Mouse (Mus musculus) retina, adult 2 months (tissue): ENCODE data around the gene 1700015F17Rik.

ENCODE experiments used
- DNase-seq: peaks from one replicate; pipeline ENCODE4 v3.0.0-alpha.2; 2012; ENCODE audit warnings: low read depth, low spot score

1700015F17Rik gene

GRCm38 (mm10) chr5:5479043-5479442, at the start of gene 1700015F17Rik:
1700015F17Rik (minus strand) TSS chr5:5479143.
- DNase-seq, result no peak

GRCm38 (mm10) chr5:5515411-5515810, 36.5 kb upstream of the 1700015F17Rik start:
- no peak for DNase-seq

DNA sequence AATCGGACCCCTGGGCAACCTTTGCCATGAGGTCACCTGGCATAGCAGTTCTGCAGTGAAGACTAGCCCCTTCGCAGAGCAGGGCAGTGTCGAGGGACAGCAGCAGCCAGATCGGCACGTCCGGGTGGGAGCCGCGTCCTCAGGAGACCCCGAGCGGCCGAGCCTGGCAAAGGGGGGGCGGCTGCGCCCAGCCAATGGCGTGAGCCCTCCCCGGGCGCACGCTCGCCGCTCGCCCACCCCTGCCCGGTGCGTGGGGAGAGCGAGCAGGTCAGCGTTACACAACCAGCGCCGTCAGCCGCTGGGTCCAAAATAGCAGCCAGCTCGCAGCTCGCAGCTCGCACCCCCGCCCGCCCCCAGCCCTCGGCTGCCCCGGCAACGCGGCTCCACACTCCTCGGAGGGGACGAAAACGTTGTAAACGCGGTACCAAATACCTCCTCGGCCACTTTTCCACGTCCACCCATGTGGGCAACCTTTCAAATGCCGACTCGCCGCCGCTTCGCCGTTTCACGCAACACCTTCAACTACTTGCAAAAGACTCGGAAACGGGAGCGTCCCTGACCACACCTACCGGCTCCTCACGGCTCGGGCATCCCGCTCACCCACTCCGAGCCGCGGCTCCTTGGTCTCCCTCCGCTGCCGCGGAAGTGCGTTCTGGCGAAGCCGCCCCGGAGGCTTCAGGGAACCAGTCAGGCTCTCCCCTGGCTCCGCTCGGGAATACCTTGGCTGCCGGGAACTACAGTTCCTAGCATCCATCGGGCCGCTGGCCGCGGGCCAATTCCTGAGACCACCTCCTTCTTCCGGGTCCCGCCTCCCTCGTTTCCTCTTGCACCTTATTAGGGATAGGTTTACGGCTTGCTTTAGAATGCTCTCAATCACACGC, 35.5 kb upstream of the 1700015F17Rik start, which contains the start of gene Cldn12:
Gene Cldn12, minus strand, starts transcription at position 763 of the 881 bp plus-strand sequence.
- peak; percentile 93 for DNase-seq

- no peak for DNase-seq
These were observed 32.5 kb upstream of the 1700015F17Rik start for GRCm38 (mm10) chr5:5511401-5511800.

DNA sequence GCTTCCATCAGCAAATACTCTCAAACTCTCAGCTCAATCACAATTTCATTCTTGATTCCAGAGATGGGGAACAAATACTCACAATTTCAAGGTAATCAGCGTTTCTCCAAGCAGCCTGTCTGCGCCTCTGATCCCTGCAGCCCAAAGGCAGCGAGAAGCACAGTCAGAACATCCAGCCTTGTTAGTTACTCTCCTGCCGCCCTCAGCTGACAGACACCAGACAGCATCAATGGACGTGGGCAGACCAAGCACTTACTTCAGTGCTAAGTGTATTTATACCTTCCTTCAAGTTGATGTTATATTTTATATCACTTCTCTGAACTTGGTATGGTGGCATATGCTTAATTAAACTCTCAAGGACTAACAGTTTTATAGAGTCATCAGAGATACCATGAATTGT, 32.0 kb upstream of the 1700015F17Rik start:
- DNase-seq, result no peak

DNA sequence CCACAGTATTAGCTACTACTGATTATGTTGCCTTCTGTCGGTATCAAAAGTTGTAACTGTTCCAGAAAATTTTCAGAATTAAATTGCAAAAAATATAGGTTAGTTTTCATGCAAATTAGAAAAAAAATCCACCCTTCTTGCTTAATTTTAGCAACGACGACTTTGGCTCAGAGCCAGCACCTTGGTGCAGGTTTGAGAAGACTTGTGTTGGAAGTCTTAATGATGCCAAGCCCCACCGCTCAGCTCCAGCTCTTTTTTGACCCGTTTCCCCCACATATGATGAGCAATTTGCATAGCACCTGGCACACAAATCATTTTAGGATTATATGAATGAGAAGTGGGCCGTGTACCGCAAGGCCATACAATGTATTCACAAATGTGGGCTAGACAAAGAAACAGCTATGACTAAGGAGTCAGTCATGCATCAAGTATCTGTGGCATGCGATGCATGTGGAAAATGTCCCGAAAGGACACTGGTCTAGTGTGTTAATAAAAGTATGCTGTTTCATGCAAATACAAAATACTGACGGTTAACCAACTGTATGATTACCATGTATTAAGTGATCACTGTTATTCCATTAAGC, 31.5 kb upstream of the 1700015F17Rik start:
- DNase-seq, result no peak

DNA sequence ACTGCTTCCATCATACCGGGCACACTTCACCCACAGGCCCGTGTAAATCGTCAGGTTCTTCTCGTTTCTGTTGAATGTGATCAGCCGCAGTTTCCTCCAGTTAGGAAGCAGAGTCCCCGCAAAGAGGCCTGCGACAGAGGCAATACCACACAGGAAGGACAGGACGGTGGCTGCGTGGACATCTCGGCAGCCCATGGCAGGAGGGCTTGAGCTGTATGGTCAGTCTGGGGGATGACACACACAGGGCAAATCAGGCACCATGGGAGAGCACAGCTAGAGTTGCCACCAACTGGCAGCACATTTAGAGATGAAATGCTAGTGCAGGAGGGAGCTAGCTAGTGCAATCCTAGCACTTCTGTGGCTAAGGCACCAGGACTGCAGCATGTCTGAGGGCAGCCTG, 29.3 kb upstream of the 1700015F17Rik start:
- DNase-seq, result no peak

DNA sequence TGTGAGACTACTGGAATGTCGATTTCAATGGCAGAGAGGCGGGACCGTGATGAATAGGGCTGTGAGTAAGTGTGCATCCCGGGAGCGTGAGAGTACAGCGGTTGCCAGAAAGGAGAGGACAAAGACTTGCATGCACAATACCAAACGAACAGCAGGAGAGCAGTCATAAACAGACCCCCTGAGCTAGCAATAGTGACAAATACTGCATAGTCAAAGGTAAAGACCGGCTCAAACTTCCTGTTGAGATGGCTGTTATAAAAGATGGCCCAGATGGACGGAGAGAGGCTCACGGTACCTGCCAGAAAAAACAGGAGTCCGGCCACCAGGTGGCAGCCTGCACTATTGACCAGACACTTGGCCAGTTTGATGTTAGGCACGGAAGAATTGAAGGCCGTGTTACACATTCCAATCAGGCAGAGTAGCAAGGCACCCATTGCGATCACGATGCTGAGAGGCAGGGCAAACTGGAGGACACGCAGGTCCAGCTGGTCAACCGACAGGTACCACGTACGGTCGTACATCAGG, 28.8 kb upstream of the 1700015F17Rik start:
- peak; percentile 36 for DNase-seq

DNA sequence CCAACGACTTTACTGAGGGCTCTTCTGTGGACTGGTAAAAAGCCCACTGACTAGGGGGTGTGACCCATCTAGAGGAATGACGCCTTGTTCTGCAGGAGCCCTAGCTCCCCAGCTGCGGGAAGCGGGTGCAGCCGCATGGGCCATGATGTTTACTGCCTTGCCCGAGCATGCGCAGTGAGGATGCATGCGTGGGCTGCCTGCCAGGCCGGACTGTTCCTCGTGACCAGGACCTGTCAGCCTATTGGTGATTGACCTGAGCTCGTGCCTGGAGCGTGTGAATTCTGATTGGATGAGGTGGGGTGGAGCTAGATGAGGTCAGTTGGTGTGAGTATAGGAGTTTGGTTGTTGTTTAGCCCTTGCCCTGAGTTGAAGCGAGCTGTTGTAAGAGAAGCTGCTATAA, 25.5 kb upstream of the 1700015F17Rik start:
- DNase-seq, result no peak

DNA sequence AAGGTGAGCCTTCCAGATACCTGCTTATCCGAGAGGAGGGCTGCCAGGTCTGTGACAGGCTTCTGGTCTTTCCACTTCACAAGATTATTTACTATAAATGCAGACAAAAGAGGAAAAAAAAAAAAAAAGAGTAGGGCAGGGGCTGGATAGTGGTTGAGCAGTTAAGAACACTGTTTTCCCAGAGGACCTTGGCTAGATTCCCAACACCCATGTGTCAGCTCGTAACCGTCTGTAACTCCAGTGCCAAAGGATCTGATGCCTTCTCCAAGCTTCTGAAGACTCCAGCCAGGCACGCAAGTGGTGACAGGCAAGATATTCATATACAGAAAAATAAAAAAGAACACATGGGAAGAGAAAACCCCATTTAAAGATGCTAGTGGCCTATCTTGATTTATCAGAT, 24.4 kb upstream of the 1700015F17Rik start:
- no peak for DNase-seq

DNA sequence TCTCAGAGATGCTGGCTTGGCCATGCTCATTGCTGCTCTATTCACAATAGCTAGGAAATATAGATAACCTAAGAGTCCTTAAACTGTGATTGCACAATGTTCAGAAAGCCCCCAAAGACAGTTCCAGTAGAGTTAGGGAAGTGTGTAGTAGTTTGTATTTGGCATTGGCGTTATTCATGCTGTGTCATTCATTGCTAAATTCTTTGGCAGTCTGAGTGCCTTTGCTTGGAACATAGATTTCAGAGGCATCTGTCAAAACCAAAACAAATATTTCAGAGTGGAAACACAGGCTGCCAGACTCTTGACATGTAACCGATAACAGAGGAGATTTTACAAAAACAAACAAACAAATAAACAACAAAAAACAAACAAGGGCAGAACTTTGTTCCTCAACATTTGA, 22.6 kb upstream of the 1700015F17Rik start:
- DNase-seq, result no peak

GRCm38 (mm10) chr5:5496393-5496792, 17.4 kb upstream of the 1700015F17Rik start:
- no peak for DNase-seq

DNA sequence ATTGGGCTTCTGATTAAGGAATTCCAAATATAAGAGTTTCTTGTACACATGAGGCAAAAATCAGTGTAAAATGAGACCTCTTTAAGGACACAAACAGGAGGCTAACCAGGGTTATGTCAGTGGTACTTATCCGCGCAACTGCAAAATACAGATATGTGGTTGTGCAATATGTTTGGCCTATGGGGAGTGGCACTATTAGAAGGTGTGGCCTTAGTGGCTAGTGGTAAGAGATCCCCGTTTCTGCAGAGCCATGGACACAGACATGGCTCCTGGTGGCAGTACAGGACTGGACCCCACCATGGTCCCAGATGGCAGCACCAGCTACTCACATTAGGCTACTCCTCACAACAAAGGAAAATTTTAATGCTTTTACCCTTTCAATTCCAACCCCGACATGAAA, 16.1 kb upstream of the 1700015F17Rik start:
- no peak for DNase-seq

- DNase-seq, result peak; percentile 38
These were observed 15.5 kb upstream of the 1700015F17Rik start for GRCm38 (mm10) chr5:5494269-5495005.

DNA sequence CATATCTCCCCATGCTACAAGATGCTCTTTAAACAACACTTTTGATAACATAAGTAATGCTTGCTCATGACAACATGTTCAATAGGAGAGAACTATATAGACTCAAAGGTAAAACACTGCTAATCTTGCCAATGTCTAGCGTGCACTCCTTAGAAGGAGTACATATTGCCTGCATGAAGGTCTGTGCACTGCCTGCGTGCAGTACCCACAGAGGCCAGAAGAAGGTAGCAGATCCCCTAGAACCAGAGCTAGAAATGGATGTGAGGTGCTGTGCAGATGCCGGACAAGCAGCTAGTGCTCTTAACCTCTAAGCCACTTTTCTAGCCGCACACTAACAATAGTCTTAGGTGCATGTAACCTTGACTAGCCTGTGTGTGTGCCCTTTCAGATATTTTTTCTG, 13.2 kb upstream of the 1700015F17Rik start:
- DNase-seq, result no peak

- no peak for DNase-seq
These were observed 7.1 kb upstream of the 1700015F17Rik start for GRCm38 (mm10) chr5:5486071-5486470.

DNA sequence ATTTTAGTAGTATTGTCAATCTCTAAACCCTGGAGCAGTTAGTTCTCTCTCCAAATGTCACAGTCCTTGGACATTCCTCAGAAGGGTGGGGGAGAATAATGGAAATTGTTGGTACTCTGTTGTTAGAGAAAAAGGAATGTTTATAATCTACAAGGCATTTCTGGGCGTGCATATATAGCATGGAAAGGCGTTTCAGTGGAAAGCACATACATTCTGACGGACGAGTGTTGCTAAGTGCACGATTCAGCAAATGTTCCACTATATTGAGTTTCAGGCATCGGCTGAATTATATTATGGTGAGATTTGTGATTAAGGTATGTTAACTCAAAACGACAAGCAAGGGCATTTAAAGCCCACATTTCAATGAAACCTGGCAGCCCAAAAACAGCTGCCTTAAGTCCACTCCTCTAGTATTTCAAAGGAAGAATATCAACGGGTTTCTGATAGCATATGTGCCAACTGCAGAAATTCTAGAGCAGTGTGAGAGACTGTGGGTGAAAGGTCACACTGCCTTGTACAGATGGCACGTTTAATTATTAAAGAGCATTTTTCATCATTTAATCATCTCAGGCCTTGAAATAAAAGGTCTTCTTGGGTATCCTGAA, 4.4 kb upstream of the 1700015F17Rik start:
- DNase-seq, result no peak

- DNase-seq, result peak; percentile 4
These were observed 2.7 kb upstream of the 1700015F17Rik start for GRCm38 (mm10) chr5:5481662-5482061.

DNA sequence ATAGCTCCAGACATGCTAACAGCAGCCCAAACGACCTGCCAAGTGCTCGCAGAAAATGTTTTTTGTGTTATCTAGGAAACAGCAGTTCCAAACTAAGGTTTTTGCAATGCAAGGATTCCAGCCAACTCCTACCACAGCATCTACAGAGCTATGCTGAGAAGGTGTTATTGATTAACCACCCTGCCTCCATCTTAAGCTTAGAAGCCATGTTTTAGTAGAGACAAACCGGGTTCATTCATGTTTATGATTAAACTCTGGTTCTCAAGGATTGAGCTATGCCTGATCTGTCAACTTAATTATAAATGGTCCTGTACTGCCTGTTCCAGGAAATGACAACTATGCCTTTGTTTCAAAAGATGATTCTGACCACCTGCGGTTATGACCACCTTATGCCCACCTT, 2.8 kb downstream of the 1700015F17Rik start:
- no peak for DNase-seq

GRCm38 (mm10) chr5:5465256-5465655, 13.7 kb downstream of the 1700015F17Rik start:
- DNase-seq, result no peak

DNA sequence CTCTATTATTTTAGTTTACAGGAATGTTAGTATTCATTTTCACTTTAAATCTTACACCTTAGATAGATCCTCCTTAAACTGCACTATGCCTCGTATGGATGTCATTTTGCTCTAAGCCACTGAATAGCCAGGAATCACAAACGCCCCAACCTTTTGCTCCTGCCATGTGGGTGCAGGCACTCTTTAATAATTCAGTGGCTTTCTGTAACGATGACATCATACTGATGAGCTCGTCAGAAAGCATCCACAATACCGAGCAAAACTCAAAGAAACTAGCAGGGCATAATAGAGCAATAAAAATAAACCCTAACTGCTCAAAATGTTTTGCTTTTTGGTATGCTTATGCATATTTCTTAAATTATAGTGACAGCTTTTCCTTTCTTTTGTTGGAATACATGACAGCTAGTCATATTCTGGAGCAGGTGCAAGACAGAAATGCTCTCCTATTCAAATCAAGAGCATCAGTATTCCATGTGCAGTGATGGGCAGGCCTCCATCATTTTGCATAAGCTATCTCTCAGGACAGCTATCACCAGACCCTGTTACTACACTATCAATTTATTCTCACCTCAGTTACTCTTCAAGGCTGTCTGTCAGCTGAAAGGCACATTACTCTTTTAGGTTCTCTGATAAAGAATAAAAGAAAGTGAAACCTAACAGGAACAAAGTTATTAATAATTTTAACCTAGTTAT, 47.1 kb downstream of the 1700015F17Rik start:
- DNase-seq, result no peak
